Mouse (Mus musculus) embryo, embryonic 10.5 days (tissue): ENCODE results near the gene Gm30191.

Experiments used
- DNase-seq: peaks from one replicate; pipeline ENCODE4 v3.0.0-alpha.2; 2015; ENCODE audit warnings: low spot score

Gm30191 gene

GRCm38 (mm10) chr4:134246719-134247258, at the start of gene Gm30191:
TSS of gene Gm30191 (plus strand) at chr4:134246935.
- no peak for DNase-seq

- no peak for DNase-seq
Observed at GRCm38 (mm10) chr4:134199371-134199770, 47.4 kb upstream of the Gm30191 start.

- no peak for DNase-seq
Observed at GRCm38 (mm10) chr4:134202904-134203303, 43.8 kb upstream of the Gm30191 start, which contains the start of gene Gm7534. TSS of gene Gm7534 (minus strand) at chr4:134203004.

GRCm38 (mm10) chr4:134203340-134203896, 43.3 kb upstream of the Gm30191 start:
- DNase-seq, result no peak

GRCm38 (mm10) chr4:134206488-134207053, 40.2 kb upstream of the Gm30191 start:
- peak; percentile 13 for DNase-seq

- DNase-seq, result no peak
Observed at GRCm38 (mm10) chr4:134222793-134223600, 23.7 kb upstream of the Gm30191 start.

- DNase-seq, result no peak
Observed at GRCm38 (mm10) chr4:134227194-134227593, 19.5 kb upstream of the Gm30191 start, which contains the start of gene Catsper4. TSS of gene Catsper4 (minus strand) at chr4:134227383.

GRCm38 (mm10) chr4:134230431-134230830, 16.3 kb upstream of the Gm30191 start:
- DNase-seq, result no peak

GRCm38 (mm10) chr4:134234876-134235275, 11.9 kb upstream of the Gm30191 start:
- no peak for DNase-seq

GRCm38 (mm10) chr4:134237582-134238278, 9.0 kb upstream of the Gm30191 start:
- DNase-seq, result no peak

- peak; percentile 21 for DNase-seq
Observed at GRCm38 (mm10) chr4:134238279-134238651, 8.5 kb upstream of the Gm30191 start, which contains the start of gene Cnksr1. TSS of gene Cnksr1 (minus strand) at chr4:134238399.

GRCm38 (mm10) chr4:134238686-134239085, 8.0 kb upstream of the Gm30191 start:
- peak; percentile 13 for DNase-seq

GRCm38 (mm10) chr4:134243516-134244250, 3.1 kb upstream of the Gm30191 start, which contains the start of gene E130218I03Rik:
TSS of gene E130218I03Rik (plus strand) at chr4:134243662.
- DNase-seq, result no peak

- DNase-seq, result peak; percentile 96
Observed at GRCm38 (mm10) chr4:134245148-134245843, 1.4 kb upstream of the Gm30191 start, which contains the start of gene Zfp593. TSS of gene Zfp593 (minus strand) at chr4:134245592.

- DNase-seq, result no peak
Observed at GRCm38 (mm10) chr4:134246256-134246655, 479 bp upstream of the Gm30191 start.

- DNase-seq, result peak; percentile 79
Observed at GRCm38 (mm10) chr4:134249651-134250050, 2.9 kb downstream of the Gm30191 start.

- peak; percentile 65 for DNase-seq
Observed at GRCm38 (mm10) chr4:134250116-134250929, 3.6 kb downstream of the Gm30191 start.

GRCm38 (mm10) chr4:134250930-134251240, 4.2 kb downstream of the Gm30191 start:
- DNase-seq, result peak; percentile 50

- peak; percentile 54 for DNase-seq
Observed at GRCm38 (mm10) chr4:134251241-134252130, 4.8 kb downstream of the Gm30191 start.
